Mouse (Mus musculus): ENCODE data around the gene Gpank1.
A peak's percentile ranks its signal among the peaks of the same experiment; 100 is the strongest.
"Not testable (repeated sequence)": the region's sequence is repeated elsewhere in the genome, so short reads cannot be mapped to it uniquely, and the experiment has no call there.

Gene Gpank1

DNA sequence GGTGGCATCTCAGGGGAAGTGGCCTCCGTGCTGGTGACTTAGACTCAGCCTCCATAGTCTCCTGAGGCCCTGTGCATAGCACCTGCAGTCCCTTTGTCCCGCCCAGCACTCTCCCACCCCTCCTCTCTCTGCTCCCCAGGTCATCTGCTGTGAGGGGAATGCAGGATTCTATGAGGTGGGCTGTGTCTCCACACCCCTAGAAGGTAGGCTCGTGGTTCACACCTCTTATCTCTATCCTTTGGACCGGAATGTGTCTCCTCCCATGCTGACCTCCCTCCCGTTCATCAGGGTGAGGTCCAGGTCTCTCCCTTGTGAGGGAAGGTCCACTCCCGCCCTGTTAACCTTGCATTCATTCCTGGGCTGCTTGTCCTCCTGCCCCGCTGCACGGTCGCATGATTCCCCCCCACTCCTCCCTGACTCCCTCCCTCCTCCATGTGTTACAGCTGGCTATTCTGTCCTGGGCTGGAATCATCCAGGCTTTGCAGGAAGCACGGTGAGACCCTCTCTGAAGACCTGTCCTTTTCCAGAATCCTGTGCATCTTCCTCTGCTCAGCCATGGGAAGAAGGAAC lies 21.0 kb upstream of the Gpank1 start:
- DNase-seq: no peak

DNA sequence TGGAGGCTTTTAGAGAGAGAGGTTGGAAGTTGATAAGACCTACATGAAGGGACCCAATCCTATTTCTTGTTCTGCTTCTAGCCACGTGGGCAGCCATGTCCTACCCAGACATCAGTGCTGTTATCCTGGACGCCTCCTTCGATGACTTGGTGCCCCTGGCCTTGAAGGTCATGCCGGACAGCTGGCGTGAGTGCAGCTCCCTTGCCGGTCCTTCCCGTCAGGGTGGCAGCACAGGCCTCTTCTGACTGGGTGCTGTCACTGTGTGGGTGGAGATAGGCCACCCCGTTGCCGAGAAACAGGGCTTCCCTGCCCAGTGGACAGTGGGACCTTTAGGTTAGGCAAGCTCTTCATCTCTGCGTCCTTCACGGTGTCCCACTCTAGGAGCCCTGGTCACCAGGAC lies 20.1 kb upstream of the Gpank1 start:
- DNase-seq: no peak

DNA sequence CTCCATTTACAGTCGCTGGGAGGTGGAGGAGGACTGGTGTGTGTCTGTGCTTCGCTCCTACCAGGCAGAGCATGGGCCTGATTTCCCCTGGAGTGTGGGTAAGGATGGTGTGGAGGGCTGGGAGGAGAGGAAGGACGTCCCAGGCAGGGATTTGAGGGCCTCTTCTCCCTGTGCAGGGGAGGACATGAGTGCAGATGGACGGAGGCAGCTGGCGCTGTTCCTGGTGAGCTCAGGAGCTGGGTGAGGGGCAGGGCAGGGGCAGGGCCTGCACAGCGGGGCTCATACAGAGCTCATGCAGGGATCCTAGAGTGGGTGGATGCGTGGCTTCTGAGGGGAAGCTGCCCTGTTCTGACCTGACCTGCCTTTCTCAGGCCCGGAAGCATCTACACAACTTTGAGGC lies 19.0 kb upstream of the Gpank1 start:
- no peak for DNase-seq

DNA sequence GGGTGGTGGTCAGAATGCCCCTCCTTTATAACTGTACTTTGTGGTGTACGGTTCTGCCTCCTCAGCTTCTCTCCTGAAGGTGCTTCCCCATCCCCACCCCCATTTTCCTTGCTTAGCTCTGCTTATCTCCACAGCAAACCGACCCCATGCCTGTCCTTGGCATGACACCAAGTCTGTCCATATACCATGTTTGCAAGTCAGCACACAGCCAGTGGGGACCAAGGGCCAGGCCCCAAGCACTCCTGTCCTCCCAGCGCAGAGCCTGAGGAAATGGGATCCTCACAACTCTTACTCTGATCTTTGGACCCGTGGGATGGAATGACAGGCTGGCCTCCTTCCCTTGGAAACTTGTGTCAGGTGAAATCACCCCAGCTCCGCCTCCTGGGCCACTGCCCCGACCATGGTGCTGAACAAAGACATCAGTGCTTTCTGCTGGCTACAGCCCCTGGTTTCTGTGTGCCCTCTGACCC lies 18.0 kb upstream of the Gpank1 start:
- DNase-seq: no peak

DNA sequence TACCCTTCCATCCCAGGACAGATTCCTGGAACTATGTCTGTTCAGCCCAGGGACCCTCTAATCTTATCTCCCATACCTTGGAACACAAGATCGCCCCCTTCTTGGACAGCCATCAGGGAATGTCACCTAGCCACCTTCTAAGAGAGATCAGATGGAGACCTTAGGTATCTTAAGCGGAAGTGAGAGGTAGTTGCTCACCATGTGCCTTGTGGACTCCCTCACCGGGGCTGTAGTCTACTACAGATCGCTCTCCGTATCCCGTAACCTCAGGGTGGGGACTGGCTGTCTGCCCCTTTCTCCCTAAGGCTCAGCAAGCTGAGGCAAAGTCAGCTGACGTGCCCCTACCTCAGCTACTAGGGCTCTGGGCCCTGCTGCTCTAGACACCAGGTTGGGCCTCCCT lies 17.2 kb upstream of the Gpank1 start:
- DNase-seq: no peak

DNA sequence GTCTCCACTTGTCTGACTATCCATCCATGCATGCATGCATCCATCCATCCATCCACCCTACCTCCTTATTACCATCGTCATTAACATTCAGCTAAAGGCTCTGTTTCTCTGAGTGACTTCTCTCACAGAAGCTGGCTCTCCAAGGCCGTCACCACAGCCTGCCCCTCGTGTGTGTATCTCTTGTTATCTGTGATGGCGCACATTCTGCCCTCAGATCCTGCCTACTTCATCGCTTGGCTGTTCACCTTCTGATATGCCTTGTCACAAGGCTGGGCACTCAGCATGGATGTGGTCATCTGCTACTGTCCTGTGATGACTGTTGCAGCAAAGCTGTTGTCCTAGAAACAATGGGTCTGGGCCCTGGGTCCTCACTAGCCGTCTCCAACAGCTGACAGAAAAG lies 16.5 kb upstream of the Gpank1 start:
- DNase-seq: no peak

DNA sequence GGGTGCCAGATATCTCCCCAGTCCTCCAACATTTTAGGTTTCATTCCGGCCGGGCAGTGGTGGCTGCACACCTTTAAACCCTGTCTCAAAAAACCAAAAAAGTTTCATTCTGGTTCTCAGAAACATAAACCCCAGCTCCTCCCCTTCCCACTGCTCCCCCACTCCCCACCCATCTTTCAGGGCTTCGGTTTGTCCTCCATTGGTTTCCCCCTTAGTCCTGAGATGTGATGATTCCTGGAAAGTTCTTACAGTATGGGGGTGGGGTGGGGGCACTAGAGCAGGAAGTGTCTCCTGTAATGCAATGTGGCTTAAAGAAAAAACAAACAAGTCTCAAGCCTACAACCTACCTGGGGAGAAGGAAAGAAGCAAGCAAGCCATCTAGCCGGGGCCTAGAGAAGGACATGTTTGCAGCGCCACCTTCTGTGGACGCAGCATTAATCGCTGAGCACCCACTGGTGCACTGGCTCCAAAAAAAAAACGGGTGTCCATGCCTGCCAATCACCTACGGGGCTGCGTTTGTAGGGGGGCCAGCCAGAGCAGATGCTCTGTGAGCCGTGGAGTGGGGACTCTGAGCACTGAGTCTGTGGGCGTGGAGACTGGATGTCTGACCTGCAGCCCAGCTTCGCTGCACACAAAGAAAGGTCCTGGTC lies 15.4 kb upstream of the Gpank1 start:
- peak; percentile 56 for DNase-seq

DNA sequence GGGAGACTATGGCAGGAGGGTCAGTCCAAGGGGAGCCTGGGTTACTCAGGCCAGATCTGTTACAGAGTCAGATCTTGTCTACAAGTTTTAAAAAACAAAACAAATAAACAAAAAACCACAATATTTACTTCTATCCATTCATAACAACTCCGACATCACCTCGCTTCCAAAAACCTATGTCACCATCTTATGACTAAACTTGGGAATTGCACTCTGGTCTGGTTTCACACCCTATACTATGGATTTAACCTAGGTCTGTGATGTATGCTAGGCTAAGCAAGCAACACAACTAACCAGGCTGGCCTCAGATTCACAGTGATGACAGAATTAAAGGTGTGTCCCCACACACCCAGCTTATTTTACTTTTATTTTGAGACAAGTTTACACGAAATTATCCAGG lies 14.7 kb upstream of the Gpank1 start:
- DNase-seq: no peak

DNA sequence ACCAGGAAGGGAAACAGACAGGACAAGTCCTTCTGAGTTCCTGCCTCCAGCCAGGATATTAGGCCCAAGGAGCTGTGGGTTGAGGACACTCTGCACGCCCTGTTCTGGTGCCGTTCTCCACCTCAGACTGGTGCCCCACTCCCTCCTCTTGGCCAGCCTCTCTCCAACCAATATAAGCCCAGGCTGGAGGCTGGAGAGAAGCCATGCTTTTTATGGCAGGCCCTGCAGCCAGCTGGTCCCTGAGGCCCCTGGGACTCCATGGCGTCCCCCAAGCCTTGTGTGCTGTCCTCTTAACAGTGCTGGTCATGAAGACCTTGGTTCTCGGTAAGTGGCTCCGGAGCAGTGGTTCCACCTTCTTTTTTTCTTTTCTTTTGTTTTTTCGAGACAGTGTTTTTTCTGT lies 13.2 kb upstream of the Gpank1 start, which contains the start of gene Ly6g5c:
Ly6g5c (plus strand) TSS at position 183 of the 400 bp plus-strand sequence.
- no peak for DNase-seq

DNA sequence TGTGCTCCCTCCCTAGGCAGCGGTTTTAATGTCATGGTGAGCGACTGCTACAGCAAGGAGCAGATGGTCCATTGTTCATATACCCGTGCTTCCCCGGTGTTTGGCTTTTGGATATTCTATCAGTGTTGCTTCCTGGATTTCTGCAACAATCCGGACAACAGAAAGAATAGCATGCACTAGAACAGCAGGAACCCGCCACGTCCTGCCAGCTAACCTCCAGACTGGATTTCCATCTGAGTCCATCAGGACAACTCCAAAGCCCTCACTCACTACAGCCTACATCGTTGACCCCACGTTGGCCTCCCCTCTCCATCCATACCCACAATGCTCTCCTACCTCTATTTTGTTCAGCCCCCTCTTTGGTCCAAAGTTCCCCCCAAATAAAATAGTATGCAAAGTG lies 9.5 kb upstream of the Gpank1 start:
- DNase-seq: no peak

DNA sequence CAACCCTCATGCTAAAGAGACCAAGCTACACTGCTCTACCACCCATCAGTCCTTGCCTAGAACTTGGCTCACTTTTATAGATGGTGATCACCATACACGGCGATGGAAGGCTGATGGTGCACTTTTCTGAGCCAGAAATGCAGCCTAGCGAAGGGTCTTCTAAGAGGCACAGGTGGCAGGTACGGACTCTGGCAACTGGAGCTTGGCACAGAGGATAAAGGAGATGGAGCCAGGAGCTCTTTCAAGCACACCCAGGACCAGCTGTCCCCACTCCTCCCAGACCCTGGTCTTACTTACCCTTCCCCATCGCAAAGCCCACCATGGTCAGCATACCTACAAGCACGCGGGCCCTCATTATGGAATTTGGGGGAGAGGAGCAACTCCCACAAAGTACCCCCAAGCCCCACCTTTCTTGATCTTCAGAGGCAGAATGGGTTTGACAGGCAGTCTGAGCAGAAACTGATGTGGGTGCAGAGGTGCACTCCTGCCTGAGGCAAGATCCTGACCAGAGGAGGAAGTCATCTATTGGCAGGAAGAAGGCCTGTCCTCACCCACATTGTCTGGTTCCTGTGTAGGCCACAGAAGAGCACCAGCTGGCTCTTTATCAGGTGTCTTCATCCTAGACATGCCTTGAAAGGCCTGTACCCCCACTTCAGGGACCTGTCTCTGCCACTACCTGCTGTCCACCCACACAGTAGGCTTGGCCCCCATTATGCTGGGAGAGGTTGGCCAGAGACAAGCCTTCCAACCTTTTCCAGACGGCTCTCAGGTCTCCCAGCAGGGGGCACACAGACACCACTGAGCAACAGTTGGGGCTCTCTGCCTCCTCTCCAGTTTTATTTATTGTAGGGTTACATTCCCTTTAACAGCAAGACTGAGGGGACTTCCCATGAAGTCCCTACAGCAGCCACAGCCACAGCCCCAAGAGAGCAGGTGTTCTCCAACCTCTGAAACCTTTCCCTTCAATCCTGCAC lies 5.9 kb upstream of the Gpank1 start, which contains the start of gene Ly6g5b:
Ly6g5b (minus strand) TSS at position 383 of the 974 bp plus-strand sequence.
- DNase-seq: peak; percentile 73

DNA sequence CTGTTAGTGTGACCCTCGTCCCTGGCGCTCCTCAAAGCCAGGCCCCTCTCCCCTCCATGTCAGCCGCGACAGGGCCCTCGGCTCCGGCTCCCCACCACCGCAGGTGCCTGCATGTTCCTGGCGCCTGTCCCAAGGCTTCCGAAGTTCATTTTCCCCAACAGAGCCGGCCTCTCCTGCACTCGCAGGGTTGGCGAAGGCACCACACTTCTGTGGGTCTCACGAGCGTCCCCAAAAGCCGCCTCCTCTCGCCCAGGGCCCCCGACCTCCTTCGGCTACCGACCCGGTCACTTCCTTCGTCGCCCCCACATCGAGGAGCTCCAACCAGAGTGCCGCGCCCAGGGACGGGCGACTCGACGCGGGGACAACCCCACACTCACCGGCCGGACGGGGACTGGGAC lies 511 bp upstream of the Gpank1 start:
- no peak for DNase-seq

DNA sequence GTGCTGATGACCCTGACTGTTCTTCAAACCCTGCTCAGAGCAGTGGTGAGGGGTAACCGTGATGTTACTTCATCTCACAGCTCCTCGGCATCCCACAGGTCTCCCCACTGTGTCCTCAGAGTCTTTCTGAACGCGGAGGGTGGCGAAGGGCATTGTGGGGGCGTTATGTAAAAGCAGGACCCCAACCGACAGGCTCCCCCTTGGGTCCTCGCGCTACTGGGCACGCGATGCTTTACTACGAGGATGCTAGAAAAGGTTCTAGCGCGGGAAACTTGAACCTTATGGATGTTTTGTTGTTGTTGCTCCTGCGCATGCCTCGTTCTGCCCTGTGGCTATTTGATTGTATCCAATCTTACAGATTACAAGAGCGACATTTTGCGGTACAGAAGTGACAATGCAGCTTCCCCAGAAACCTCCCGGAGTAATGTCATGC lies 632 bp downstream of the Gpank1 start, which contains the start of gene Csnk2b:
Csnk2b (minus strand) TSS at position 183 of the 433 bp plus-strand sequence.
- peak; percentile 53 for DNase-seq

DNA sequence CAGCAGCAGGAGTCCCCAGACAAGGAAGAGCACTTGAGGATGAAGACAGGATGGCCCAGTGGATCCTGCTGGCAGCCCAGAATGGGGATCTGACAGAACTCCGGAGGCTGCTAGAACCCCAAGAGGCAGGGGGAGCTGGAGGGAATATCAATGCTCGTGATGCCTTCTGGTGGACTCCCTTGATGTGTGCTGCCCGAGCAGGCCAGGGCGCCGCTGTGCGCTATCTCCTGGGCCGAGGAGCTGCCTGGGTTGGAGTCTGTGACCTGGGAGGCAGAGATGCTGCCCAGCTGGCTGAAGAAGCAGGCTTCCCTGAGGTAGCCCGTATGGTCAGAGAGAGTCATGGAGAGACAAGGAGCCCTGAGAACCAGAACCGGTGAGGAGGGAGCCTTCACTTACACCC lies 2.0 kb downstream of the Gpank1 start:
- DNase-seq: not testable (repeated sequence)

DNA sequence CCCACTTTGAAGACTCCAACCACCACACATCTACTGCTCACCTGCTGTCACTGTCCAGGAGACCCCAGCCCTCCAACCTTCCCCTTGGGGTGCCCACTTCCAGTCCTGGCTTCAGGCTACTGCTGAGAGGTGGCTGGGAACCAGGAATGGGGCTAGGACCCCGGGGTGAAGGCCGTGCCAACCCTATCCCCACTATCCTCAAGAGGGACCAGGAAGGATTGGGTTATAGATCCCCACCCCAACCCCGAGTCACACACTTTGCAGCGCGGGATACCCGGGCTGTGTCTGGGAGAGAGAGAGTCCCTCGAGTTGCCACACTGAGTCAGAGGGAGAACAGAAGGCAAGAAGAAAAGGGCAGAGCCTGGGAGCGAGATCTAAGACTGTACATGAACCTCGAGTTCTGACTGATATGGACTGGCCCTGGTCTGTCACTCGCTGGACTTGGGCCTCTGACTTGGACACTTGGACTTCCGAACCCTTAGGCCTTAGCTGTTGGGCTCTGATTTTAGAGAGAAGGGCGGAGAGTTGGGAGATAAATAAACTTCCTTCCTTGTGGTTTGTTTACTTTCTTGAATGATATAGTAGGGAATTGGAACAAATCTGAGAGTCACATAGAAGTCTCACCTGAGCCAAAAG lies 3.1 kb downstream of the Gpank1 start:
- DNase-seq: not testable (repeated sequence)

DNA sequence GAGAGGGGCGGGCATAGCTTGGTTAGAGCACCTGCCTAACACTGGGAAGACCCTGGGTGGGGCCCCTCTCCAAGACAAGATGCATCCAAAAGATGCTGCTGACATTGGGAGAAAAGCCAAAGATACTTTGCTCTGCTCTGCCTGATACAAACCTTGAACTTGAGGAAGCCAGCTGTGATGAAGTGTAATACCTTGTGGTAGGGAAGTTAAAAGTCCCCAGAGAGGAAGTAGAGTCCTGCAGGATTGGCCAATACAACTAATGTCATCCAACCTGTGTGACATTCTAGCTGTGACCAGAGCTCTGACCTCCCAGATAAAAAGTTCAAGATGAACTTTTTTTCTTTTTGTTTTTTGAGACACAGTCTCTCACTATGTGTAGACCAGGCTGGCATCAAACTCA lies 3.8 kb downstream of the Gpank1 start:
- no peak for DNase-seq

DNA sequence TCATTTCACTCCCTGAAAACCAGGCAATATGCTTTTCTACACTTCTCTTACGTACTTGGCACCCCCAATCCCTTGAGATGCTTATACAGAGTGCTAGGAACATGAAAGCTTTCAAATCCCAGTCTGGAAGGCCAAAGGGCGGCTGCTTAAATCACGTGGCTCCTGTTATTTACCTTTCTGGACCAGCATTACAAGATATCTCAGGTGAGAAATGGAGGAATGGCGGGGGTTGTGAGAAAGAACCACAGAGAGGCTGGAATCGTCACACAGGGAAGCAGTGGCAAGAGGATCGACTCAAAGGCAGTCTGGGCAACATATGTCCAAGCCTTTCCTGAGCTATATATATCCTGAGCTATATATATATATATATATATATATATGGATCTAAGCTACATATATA lies 4.3 kb downstream of the Gpank1 start:
- no peak for DNase-seq

DNA sequence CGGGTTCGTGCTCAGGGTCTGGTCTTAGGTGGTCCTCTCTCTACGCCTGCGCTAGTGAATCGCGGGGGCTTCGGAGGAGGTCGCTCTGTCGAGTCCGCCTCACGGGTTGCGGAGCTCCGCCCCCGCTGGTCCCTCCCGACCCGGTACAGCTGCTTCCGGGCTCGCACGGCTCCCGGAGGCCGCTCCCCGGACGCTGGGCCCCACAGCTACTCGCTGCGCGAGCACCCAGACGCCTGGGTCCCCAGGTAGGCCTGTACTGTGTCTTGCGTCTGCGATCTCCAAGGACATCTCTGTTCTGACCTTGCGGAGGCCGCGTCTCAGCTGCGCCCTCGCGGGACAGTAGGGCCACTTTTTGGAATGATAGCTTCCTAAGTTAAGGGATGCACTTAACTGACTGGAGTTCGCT lies 5.0 kb downstream of the Gpank1 start, which contains the start of gene D17H6S53E:
D17H6S53E (plus strand) TSS at position 168 of the 406 bp plus-strand sequence.
- peak; percentile 92 for DNase-seq

DNA sequence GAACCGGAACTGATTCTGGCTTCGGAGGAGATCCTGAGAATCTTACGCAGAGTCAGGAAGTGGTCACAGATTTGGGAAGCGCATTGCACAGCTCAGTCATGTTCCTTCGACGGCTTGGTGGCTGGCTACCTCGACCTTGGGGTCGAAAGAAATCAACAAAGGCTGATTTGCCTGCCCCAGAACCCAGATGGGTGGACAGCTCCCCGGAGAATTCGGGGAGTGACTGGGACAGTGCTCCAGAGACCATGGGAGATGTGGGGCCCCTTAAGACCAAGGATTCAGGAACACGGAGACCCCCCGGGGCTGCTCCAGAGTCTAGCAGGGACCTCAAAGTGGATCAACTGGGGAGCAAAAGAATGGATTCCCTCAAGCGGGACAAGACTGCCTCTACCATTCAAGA lies 5.8 kb downstream of the Gpank1 start:
- DNase-seq: no peak

DNA sequence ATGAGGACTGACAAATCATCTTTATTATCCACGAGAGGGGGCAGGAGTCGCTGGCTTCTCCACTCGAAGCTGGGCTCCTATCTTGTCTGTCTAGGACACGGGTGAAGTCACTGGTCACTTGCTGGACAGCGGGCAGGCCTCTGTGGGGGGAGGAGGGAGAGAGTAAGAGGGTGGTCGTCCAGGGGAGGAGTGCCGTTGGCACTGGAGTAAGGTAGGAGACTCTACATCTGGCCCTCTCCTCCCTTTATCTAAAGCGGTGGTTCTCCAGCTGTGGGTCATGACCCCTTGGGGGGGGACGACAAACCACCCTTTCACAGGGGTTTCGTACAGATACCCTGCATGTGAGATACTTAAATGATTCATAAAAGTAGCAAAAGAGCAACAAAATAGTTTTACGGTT lies 7.7 kb downstream of the Gpank1 start:
- no peak for DNase-seq

DNA sequence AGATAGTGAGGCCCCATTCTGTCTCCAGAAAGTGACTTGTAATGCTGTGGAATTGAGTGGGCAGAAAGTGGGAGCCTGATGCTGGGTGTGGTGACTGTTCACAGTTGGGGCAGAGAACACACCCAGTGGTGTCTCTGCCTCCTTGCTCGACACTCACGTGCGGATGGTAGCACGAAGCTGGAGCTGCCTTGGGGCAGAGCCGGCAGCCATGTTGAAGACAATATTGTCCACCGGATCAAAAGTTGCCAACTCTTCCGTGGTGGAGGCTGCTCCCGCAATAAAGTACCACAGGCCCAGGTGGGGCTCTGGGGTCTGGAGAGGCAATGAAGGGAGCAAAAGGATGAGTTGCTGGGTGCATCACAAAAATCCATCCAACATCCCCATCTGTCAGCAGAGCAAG lies 9.8 kb downstream of the Gpank1 start:
- no peak for DNase-seq

DNA sequence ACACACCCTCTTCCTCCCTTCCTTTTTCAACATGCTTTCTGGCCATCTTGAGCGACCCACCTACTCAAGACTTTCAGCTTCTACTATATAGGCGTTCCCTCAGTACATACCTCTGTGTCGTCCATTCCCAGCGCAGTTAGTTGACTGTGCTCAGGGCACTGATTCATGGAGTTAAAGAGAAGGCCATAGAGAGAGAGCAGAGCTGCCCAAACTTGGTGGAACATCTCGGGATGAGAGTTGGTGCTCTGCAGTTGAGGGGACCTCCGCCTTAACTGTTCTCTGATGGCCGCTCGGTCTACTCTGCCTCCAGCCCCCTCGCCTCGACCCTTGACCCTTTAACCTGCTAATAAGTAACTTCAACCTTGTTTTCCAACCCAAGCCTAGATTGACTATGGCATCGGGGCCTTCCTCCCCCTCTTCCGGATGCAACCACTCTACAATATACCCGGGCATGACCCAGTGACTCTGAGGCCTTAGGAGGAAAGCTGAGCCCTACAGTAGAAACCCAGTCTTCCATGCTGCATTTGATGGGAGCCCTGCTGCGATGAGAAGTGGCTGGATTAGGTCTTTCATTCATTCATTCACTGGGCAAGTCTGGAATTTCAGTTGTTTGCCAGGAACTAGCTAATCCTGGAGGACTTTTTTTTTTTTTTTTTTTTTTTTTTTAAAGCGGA lies 10.4 kb downstream of the Gpank1 start, which contains the start of gene Apom:
Apom (minus strand) TSS at position 551 of the 674 bp plus-strand sequence.
- DNase-seq: no peak

Data from thymus, postnatal 14 days (tissue).